Mouse (Mus musculus) A20 (cell line): ENCODE data around the gene Nfix.

Experiments used
- DNase-seq: peaks from one replicate; pipeline ENCODE4 v3.0.0-alpha.2; 2011; ENCODE audit warnings: low read depth, low spot score

Nfix gene

GRCm38 (mm10) chr8:84668081-84668480 is 132.1 kb downstream of the Nfix start:
- no peak for DNase-seq

- DNase-seq = no peak
Observed at GRCm38 (mm10) chr8:84665385-84665893, 134.7 kb downstream of the Nfix start.

- DNase-seq = peak; percentile 91
Observed at GRCm38 (mm10) chr8:84664566-84665384, 135.4 kb downstream of the Nfix start.

GRCm38 (mm10) chr8:84663483-84664327 is 136.4 kb downstream of the Nfix start:
- DNase-seq = peak; percentile 99

- peak; percentile 98 for DNase-seq
Observed at GRCm38 (mm10) chr8:84662581-84663065, 137.5 kb downstream of the Nfix start, which contains the start of gene Ier2. Ier2 (minus strand) TSS chr8:84662852.

- DNase-seq = no peak
Observed at GRCm38 (mm10) chr8:84661961-84662571, 138.1 kb downstream of the Nfix start.

- DNase-seq = peak; percentile 60
Observed at GRCm38 (mm10) chr8:84661458-84661871, 138.7 kb downstream of the Nfix start.

- DNase-seq = no peak
Observed at GRCm38 (mm10) chr8:84660819-84661457, 139.2 kb downstream of the Nfix start.

GRCm38 (mm10) chr8:84659936-84660818 is 140.0 kb downstream of the Nfix start:
- DNase-seq = no peak

GRCm38 (mm10) chr8:84658951-84659350 is 141.2 kb downstream of the Nfix start:
- DNase-seq = no peak

GRCm38 (mm10) chr8:84657680-84658079 is 142.5 kb downstream of the Nfix start:
- DNase-seq = no peak

GRCm38 (mm10) chr8:84657203-84657602 is 142.9 kb downstream of the Nfix start:
- DNase-seq = no peak

GRCm38 (mm10) chr8:84656641-84657126 is 143.5 kb downstream of the Nfix start:
- no peak for DNase-seq

- DNase-seq = no peak
Observed at GRCm38 (mm10) chr8:84656191-84656525, 144.0 kb downstream of the Nfix start.

- no peak for DNase-seq
Observed at GRCm38 (mm10) chr8:84655336-84656190, 144.6 kb downstream of the Nfix start.

GRCm38 (mm10) chr8:84654597-84654996 is 145.5 kb downstream of the Nfix start:
- peak; percentile 49 for DNase-seq

GRCm38 (mm10) chr8:84653092-84653631 is 147.0 kb downstream of the Nfix start:
- DNase-seq = no peak

- no peak for DNase-seq
Observed at GRCm38 (mm10) chr8:84650213-84650612, 149.9 kb downstream of the Nfix start.
